Mouse (Mus musculus): ENCODE measurements at regions not wholly inside any gene's neighbourhood (a gene's known extent, or its start where the extent isn't known, plus 50 kb on each side); places are given as distances from the start of the nearest gene placed in this dataset.

GRCm38 (mm10) chr11:55772107-55772506, 164.1 kb upstream of the Glra1 start:
- Histone ChIP-seq H3K4me2 (replicated peaks) (no peak overlapping the region), H3K27ac (replicated peaks) (no peak overlapping the region), H3K9ac (replicated peaks) (no peak overlapping the region), H3K4me3 (no peak overlapping the region), H3K36me3 (no peaks in the 10 kb centered on the region), H3K4me1 (no peaks in the 10 kb centered on the region), H3K9me3 (no peaks in the 10 kb centered on the region), H3K27me3 (no peaks in the 10 kb centered on the region)
- WGBS, result 88% methylated on average over 13 of the region's 13 CpGs
- no peak for ATAC-seq (replicated peaks)

- Histone ChIP-seq H3K4me3 (no peak overlapping the region), H3K27ac (replicated peaks) (no peak overlapping the region), H3K4me1 (no peaks in the 10 kb centered on the region), H3K27me3 (no peaks in the 10 kb centered on the region), H3K9ac (replicated peaks) (no peak overlapping the region), H3K36me3 (no peaks in the 10 kb centered on the region), H3K4me2 (replicated peaks) (no peak overlapping the region), H3K9me3 (no peaks in the 10 kb centered on the region)
- WGBS, result 85% methylated on average over 1 of the region's 1 CpGs
- ATAC-seq (replicated peaks), result no peak
Measured at GRCm38 (mm10) chr11:55764846-55765245, 156.8 kb upstream of the Glra1 start.

Measured in forebrain, embryonic 15.5 days (tissue).